Mouse (Mus musculus): Measurements from ENCODE around the gene Preb. TPM values are rescaled to one million over a fixed set of nuclear protein-coding genes. Genes with fewer than 3 reads are reported as not detected.
A peak's percentile ranks its signal among the peaks of the same experiment; 100 is the strongest.

Preb gene
- polyA plus RNA-seq, 1 experiment, result 214 TPM

DNA sequence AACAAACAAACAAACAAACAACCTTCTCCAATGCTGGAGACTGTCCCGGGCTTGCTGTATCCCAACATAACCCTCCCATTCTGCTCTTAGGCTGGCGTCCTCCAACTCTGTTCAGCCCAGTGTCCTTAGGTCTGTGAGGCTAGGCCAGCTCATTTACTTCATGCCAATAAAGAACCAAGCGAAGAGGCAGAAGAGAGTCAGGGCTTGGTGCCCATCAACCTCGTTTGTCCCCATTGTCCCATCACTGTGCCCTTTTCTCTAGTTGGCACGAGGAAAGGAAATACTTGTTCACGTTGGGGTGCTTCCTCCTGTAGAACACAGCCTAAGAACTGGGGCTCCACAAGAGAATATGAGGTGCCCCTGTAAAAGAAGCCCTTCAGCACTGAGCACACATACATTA, 8.5 kb downstream of the Preb start:
- H3K4me3 ChIP-seq (replicated peaks; ENCODE audit: control insufficient read depth, low read depth, low read length), result no peak overlapping the region
- peaks cover 2% of the 10 kb centered on the region for H3K4me1 ChIP-seq (ENCODE audit: control insufficient read depth, insufficient read depth, low read length)
- H3K27ac ChIP-seq (ENCODE audit: control insufficient read depth, insufficient read depth, low read depth, low read length, poor library complexity), result no peak overlapping the region
- 75% methylated on average over 6 of the region's 6 CpGs for WGBS
- no peak for TF ChIP-seq CTCF (IDR thresholded peaks at IDR 0.05; ENCODE audit: control insufficient read depth, insufficient read depth, low read length)
- no peak for TF ChIP-seq POLR2A (IDR thresholded peaks at IDR 0.05; ENCODE audit: borderline replicate concordance, control insufficient read depth, low read depth, low read length)

DNA sequence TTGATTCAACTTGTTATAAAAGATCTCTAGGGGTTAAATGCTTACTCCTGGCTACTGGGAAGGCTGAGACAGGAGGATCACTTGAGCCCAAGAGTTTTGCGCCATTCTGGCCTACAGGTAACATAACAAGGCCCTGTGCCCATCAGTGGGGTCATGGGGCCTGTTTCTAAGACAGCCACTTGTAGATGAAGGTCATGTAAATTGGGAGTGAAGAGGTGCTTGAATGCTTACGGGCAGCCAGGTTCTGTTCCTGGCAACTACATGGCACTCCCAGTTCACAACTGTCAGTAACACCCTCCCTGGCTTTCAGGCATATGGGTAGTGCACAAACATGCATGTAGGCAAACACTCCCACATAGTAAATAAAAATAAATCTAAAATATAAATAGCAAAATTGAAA, 9.2 kb downstream of the Preb start:
- Histone ChIP-seq H3K27ac (ENCODE audit: control insufficient read depth, insufficient read depth, low read depth, low read length, poor library complexity) (no peak overlapping the region), H3K4me1 (ENCODE audit: control insufficient read depth, insufficient read depth, low read length) (peaks cover 2% of the 10 kb centered on the region), H3K4me3 (replicated peaks; ENCODE audit: control insufficient read depth, low read depth, low read length) (no peak overlapping the region)
- 89% methylated on average over 2 of the region's 2 CpGs for WGBS
- no peak for TF ChIP-seq POLR2A (IDR thresholded peaks at IDR 0.05; ENCODE audit: borderline replicate concordance, control insufficient read depth, low read depth, low read length)
- TF ChIP-seq CTCF (IDR thresholded peaks at IDR 0.05; ENCODE audit: control insufficient read depth, insufficient read depth, low read length), result no peak

- WGBS, result 57% methylated on average over 4 of the region's 4 CpGs
- Histone ChIP-seq H3K4me3 (replicated peaks; ENCODE audit: control insufficient read depth, low read depth, low read length) (peak overlapping the region; percentile 9), H3K4me1 (ENCODE audit: control insufficient read depth, insufficient read depth, low read length) (peaks cover 2% of the 10 kb centered on the region), H3K27ac (ENCODE audit: control insufficient read depth, insufficient read depth, low read depth, low read length, poor library complexity) (no peak overlapping the region)
- TF ChIP-seq CTCF (IDR thresholded peaks at IDR 0.05; ENCODE audit: control insufficient read depth, insufficient read depth, low read length) (no peak), POLR2A (IDR thresholded peaks at IDR 0.05; ENCODE audit: borderline replicate concordance, control insufficient read depth, low read depth, low read length) (no peak)
Measured at GRCm38 (mm10) chr5:30950451-30950850, 9.7 kb downstream of the Preb start.

GRCm38 (mm10) chr5:30949654-30950326, 10.4 kb downstream of the Preb start:
- peaks cover 2% of the 10 kb centered on the region for H3K4me1 ChIP-seq (ENCODE audit: control insufficient read depth, insufficient read depth, low read length)
- peak overlapping the region; percentile 97 for H3K4me3 ChIP-seq (replicated peaks; ENCODE audit: control insufficient read depth, low read depth, low read length)
- TF ChIP-seq CTCF (IDR thresholded peaks at IDR 0.05; ENCODE audit: control insufficient read depth, insufficient read depth, low read length) (no peak), POLR2A (IDR thresholded peaks at IDR 0.05; ENCODE audit: borderline replicate concordance, control insufficient read depth, low read depth, low read length) (peak; percentile 73; the same call in 1 of the 2 replicates)
- peak overlapping the region; percentile 67 for H3K27ac ChIP-seq (ENCODE audit: control insufficient read depth, insufficient read depth, low read depth, low read length, poor library complexity)
- 2% methylated on average over 31 of the region's 31 CpGs for WGBS

GRCm38 (mm10) chr5:30948620-30949019, 11.5 kb downstream of the Preb start:
- Histone ChIP-seq H3K4me1 (ENCODE audit: control insufficient read depth, insufficient read depth, low read length) (peaks cover 2% of the 10 kb centered on the region), H3K27ac (ENCODE audit: control insufficient read depth, insufficient read depth, low read depth, low read length, poor library complexity) (no peak overlapping the region), H3K4me3 (replicated peaks; ENCODE audit: control insufficient read depth, low read depth, low read length) (no peak overlapping the region)
- TF ChIP-seq CTCF (IDR thresholded peaks at IDR 0.05; ENCODE audit: control insufficient read depth, insufficient read depth, low read length) (no peak), POLR2A (IDR thresholded peaks at IDR 0.05; ENCODE audit: borderline replicate concordance, control insufficient read depth, low read depth, low read length) (no peak)
- 61% methylated on average over 5 of the region's 5 CpGs for WGBS

DNA sequence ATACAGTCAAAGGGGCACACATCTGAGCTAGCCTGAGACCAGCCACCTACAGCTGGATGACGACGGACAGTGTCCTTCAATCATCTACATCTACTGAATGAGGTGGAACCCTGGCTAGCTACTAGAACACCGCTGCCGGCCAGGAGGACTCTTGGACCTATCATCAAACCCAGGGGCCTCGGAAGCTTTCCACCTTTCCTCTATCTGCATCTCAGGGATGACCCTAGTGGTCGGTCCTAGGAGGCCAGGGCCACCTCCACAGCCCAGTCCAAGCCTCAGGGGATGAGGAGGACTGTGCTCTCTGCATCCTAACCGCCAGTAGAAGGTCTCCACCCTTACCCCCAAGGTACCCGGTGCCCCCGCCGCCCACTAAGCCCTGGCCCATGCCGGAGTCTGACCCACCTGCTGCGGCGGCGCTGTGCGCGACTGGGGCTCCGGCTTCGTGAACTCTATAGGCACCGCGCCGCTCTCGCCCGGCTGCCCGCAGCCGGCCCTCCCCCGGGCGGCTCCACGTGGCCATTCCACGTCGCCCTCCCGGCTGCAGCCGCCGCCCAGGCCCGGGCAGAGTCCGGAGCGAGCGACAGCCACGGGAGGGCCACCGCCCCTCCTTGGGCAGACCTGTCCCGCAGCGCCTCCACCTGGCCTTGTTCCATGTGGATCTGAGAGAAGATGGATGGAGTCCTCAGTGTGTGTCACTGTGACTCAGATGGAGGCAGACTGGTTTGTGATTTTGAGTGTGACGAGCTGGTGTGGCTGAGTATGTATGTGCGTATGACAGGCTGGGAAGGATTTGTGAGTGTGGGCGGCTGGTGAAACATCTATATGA, 15.0 kb downstream of the Preb start, which contains the start of gene Cgref1:
Gene Cgref1, minus strand, starts transcription at position 636 of the 826 bp plus-strand sequence.
- TF ChIP-seq CTCF (IDR thresholded peaks at IDR 0.05; ENCODE audit: control insufficient read depth, insufficient read depth, low read length) (peak; percentile 14; the same call in 1 of the 2 replicates), POLR2A (IDR thresholded peaks at IDR 0.05; ENCODE audit: borderline replicate concordance, control insufficient read depth, low read depth, low read length) (no peak)
- peaks cover 1% of the 10 kb centered on the region for H3K4me1 ChIP-seq (ENCODE audit: control insufficient read depth, insufficient read depth, low read length)
- no peak within 1 kb of the TSS for H3K4me3 ChIP-seq (replicated peaks; ENCODE audit: control insufficient read depth, low read depth, low read length)
- 12% methylated on average over 44 of the region's 44 CpGs for WGBS
- H3K27ac ChIP-seq (ENCODE audit: control insufficient read depth, insufficient read depth, low read depth, low read length, poor library complexity), result no peak within 1 kb of the TSS

DNA sequence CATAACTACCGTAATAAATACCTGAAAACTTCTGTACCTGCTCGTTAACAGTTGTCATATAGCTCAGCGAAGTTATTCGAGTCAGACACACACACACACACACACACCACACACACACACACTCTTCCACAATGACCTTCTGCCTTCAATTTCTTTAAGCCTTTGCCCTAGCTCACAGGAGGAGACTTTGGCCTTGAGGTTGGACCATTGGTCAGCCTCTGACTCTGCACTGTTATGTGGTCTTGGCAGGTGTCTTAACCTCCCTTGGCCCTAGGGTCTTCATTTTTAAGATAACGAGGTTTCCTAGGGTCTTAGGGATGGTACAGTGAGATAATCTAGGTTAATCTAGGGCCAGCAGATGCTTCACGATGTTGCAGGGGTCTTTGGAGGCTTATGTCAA, 15.8 kb downstream of the Preb start:
- H3K27ac ChIP-seq (ENCODE audit: control insufficient read depth, insufficient read depth, low read depth, low read length, poor library complexity), result no peak overlapping the region
- TF ChIP-seq CTCF (IDR thresholded peaks at IDR 0.05; ENCODE audit: control insufficient read depth, insufficient read depth, low read length) (no peak), POLR2A (IDR thresholded peaks at IDR 0.05; ENCODE audit: borderline replicate concordance, control insufficient read depth, low read depth, low read length) (no peak)
- no peaks in the 10 kb centered on the region for H3K4me1 ChIP-seq (ENCODE audit: control insufficient read depth, insufficient read depth, low read length)
- WGBS, result 80% methylated on average over 6 of the region's 6 CpGs
- H3K4me3 ChIP-seq (replicated peaks; ENCODE audit: control insufficient read depth, low read depth, low read length), result no peak overlapping the region

DNA sequence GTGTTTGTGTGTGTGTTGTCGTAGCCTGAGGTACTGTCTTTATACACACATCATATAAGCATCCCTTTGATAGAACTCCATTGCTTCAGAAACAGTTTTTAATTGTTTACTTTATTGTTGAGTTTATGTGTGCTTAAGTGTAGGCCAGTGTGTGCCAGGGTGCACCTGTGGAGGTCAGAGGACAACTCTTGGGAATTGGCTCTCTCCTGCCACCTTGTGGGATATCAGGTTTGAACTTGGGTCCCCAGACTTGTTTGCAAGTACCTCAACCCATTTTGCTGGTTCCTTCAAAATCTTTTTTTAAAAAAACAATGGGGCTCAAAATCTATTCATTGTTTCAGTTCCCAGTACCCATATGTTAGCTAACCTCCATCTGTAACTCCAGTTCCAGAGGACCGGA, 17.2 kb downstream of the Preb start:
- 93% methylated on average over 2 of the region's 2 CpGs for WGBS
- H3K4me3 ChIP-seq (replicated peaks; ENCODE audit: control insufficient read depth, low read depth, low read length), result no peak overlapping the region
- TF ChIP-seq CTCF (IDR thresholded peaks at IDR 0.05; ENCODE audit: control insufficient read depth, insufficient read depth, low read length) (peak; percentile 38; the same call in 1 of the 2 replicates), POLR2A (IDR thresholded peaks at IDR 0.05; ENCODE audit: borderline replicate concordance, control insufficient read depth, low read depth, low read length) (no peak)

More for the DNA sequence above, 17.2 kb downstream of the Preb start:
- H3K27ac ChIP-seq (ENCODE audit: control insufficient read depth, insufficient read depth, low read depth, low read length, poor library complexity), result no peak overlapping the region
- H3K4me1 ChIP-seq (ENCODE audit: control insufficient read depth, insufficient read depth, low read length), result no peaks in the 10 kb centered on the region
